Mouse (Mus musculus): Measurements from ENCODE around the gene Trak1. TPM values are rescaled to one million over a fixed set of nuclear protein-coding genes. Genes with fewer than 3 reads are reported as not detected.

The Trak1 gene
- polyA plus RNA-seq, 1 experiment = 45.8 TPM

DNA sequence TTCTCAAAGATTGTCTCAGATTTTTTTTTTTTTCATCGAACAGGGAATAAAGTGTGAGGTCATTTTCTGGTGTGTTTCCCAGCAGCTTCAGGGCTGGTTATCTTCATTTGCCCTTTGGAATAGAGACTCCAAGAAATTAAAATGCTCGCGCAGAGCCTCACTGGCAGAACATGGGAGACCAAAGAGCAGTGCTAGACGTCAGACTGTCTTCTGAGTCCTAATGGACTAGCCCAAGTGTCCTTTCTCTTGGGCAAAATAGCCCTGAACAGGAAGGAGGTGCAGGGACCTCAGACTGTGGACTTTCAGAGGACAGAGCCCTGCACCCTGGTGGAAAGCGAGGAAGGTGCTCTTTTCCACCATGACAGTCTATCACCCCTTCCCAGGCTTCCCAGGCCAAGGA lies 217.2 kb downstream of the Trak1 start:
- WGBS = 71% methylated on average over 5 of the region's 5 CpGs
- DNase-seq (ENCODE audit: low read depth, low spot score) = no peak

DNA sequence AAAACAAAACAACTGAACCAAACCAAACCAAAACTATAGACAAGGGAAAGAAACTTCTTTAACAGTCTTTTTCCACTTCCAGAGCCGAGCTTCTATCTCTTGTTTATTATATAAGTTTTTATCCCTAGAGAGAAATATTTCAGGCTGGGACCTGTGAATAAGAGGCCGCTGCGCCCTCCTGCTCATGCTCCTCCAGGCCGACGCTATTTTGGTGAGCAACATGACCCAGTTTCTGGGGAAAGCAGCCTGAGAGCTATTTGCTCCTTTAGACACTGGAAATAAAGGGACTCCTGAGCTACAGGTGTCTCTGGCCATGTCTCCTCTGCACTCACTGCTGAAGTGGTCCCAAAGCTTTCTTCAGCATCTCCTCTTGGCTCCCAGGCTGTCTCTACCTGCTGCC lies 222.7 kb downstream of the Trak1 start:
- no peak for DNase-seq (ENCODE audit: low read depth, low spot score)
- WGBS = 69% methylated on average over 5 of the region's 5 CpGs

Other genes starting within 250 kb of the Trak1 start
- gene Ulk4, start 20.3 kb upstream of the Trak1 start, polyA plus RNA-seq (2012; rRNA removed) = 0.43 and 1.2 TPM in 2 replicates
- gene Cck, start 198.2 kb downstream of the Trak1 start, polyA plus RNA-seq (2012; rRNA removed) = 35.1 and 63.8 TPM in 2 replicates